Mouse (Mus musculus) layer of hippocampus, postnatal 36 days (tissue): ENCODE data around the gene Mtss1l. TPM values are rescaled to one million over a fixed set of nuclear protein-coding genes. Genes with fewer than 3 reads are reported as not detected.
"Not testable (repeated sequence)": the region's sequence is repeated elsewhere in the genome, so short reads cannot be mapped to it uniquely, and the experiment has no call there.

Experiments
- DNase-seq, 2 experiments: peaks; one replicate each; pipeline ENCODE4 v3.0.0; 2022
- total RNA-seq, 2 experiments: library from RNA; stranded (reverse); gene quantifications; 2 replicates each; pipeline ENCODE4 v1.2.3; 2021

Mtss1l gene
- total RNA-seq, 2 experiments from 2014 or later, result 218 to 225 TPM

DNA sequence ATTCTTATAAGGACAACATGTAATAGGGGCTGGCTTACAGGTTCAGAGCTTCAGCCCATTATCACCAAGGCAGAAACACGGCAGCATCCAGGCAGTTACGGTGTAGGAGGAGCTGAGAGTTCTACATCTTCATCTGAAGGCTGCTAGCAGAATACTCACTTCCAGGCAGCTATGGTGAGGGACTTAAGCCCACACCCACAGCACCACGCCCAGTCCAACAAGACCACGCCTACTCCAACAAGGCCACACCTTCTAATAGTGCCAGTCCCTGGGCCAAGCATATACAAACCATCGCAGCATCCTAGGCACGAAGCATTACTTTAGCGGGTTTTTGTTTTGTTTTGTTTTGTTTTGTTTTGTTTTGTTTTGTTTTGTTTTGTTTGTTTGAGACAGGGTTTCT lies 65.2 kb downstream of the Mtss1l start:
- not testable (repeated sequence) for DNase-seq

GRCm38 (mm10) chr8:110786934-110787333 lies 65.7 kb downstream of the Mtss1l start:
- no peak for DNase-seq

DNA sequence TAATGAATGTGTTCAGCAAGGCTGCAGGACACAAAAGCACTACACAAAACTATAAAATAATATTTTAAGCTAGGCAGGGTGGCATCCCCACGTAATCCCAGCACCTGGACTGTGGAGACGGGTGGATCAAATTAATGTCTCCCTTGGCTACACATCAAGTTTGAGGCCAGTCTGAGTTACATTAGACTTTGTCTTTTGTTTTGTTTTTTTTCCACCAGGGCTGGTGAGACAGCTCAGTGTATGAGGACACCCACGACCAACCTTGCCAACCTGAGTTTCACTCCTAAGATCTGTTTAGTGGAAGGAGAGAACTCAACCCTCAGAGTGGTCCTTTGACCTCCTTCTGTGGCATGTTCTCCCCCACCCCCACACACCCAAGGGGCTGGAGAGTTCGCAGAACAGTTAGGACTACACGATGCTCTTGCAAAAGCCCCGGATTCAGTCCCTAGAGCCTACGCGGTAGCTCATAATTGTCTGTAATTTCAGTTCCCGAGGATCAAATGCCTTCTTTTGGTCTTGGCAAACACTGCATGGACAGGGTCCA lies 66.2 kb downstream of the Mtss1l start:
- no peak for DNase-seq

DNA sequence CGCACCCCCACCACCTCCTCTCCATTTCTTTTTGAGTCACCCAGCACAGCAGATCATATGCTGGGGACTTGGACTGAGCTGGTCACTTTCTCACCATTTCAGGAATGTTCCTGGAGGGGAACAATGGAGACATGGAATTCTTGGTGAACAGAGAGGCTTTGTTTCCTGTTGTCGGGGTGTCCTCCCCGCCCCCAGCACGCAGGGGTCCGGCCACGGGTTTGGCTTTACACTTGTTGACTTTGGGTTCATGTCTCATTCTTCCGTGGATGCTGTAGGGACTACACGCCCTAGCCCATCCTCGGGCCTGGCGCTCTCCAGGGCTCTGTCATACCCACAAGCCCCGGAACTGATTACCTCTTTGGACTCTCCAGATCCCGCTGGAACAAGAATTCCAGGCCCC lies 67.7 kb downstream of the Mtss1l start:
- no peak for DNase-seq

DNA sequence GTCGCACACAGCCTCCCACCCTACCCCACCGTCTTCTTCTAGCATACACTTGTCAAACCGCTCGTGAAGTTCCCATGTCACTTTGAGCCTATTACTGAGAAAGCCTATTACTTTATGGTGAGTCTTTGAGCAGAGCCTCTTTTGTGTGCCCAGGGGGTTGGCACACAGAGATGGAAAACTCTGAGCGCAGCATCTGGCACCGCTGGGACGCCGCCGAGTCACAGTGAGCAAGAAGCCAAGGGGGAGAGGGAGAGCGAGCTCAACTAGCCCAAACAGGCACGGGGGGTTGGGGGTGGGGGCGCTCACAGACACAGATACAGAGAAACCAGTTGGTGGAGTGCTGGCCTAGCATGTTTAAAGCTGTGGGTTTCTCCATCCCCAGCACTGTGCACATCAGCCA lies 68.3 kb downstream of the Mtss1l start:
- no peak for DNase-seq

DNA sequence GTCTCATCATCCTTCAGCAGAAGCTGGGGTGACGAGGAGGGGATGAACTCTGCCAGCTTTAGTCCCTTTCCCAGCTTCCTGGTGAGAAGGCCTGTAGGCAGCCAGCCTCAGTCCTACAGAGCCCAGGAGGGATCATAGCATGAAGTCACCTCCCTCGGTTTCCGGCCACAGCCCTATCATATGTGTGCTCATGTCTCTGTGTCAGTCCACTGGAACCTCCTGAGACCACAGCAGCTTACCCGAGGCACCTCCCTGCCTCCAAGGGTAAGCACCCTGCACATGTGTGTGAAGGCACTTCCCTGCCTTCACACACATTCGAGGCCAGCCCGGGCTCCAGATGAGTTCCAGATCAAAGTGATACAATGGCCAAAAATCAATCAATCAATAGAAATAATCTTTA lies 69.0 kb downstream of the Mtss1l start:
- no peak for DNase-seq

Other genes with a start within 250 kb of the Mtss1l start
- gene Vac14, start 102.9 kb upstream of the Mtss1l start, total RNA-seq, result 10 to 100 TPM; 23.9 TPM
- 10 to 100 TPM; 76.7 to 81.1 TPM for gene Il34, start 84.4 kb downstream of the Mtss1l start, total RNA-seq
- 10 to 100 TPM; 58.6 to 67.6 TPM for gene Cog4, start 125.1 kb downstream of the Mtss1l start, total RNA-seq
- 10 to 100 TPM; 73.1 to 76.9 TPM for gene Sf3b3, start 125.3 kb downstream of the Mtss1l start, total RNA-seq
- gene Fuk, start 181.0 kb downstream of the Mtss1l start, total RNA-seq, result 10 to 100 TPM; 20.8 to 24.0 TPM
- gene St3gal2, start 198.4 kb downstream of the Mtss1l start, total RNA-seq, result 10 to 100 TPM; 94.9 to 95.6 TPM